Mouse (Mus musculus): Measurements from ENCODE around the gene Lrrc57.
A peak's percentile ranks its signal among the peaks of the same experiment; 100 is the strongest.
"Not testable (repeated sequence)": the region's sequence is repeated elsewhere in the genome, so short reads cannot be mapped to it uniquely, and the experiment has no call there.

Gene Lrrc57

DNA sequence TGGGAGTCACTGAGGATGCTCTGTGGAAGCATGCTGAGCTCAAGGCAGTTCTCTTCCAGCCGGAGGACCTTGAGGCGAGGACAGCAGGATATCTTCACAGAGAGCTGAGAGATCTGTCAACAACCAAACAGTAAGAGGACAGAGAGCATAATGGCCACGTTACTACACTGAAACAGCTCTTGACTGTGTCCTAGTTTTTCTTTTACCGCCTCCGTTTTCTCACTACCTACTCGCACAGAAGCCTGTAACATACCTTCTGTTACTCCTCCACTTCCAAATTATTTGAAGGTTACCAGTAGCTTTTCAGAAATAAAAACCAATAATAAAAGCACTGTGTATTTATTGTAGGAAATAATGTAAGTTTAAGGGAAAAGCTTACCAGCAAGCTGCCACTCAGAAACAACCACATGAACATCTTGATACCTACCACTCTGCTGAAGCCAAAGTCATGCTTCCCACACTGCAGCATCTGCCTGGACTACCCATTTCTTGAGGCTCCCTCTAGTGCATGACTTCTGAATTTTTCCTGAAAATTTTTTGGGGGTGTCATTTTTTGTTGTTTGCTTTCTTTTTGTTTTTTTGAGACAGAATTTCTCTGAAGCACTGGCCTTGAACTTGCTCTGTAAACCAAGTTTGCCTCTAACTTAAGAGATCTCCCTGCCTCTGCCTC lies 3.2 kb downstream of the Lrrc57 start:
- peak in 1 of 2 experiments; percentile 57 for DNase-seq (ENCODE audit: low spot score in 2 of 2)

DNA sequence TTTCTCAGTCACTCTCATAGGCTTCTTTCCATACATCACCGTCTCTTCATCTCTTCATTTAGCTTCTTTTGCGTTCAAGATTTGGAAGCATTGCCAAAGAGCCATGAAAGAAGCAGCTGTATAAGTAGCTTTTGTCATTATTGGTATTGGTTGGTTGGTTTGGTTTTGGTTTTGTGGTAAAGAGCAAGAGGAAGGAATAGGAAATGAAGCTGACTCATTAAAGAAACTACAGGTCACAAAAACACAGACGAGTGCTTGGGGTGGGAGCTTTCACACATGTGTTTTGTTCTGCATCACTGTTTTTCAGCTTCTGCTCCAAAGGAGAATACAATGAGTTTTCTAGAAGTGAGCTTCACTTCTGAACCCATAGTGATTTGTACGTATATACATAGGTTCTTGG lies 9.8 kb downstream of the Lrrc57 start:
- no peak for DNase-seq (ENCODE audit: low spot score in 2 of 2)

DNA sequence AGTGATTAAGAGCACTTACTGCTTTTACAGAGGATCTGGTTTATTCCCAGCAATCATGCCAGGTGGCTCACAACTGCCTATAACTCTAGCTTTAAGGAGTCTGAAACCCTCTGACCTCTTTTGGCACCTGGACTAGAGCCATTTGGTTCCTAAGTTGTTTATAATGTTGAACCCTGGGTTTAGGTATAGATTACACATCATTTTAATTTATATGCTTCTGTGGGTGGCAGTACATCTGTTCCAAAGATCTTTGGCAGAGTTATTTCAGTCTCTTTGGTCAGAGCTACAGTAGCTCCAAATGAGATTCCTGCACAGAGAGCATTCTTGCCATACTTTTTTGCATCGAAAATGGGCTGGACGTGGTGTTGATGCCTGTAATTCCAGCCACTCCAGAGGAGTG lies 11.6 kb downstream of the Lrrc57 start:
- DNase-seq (ENCODE audit: low spot score in 2 of 2): peak in 1 of 2 experiments; percentile 39

DNA sequence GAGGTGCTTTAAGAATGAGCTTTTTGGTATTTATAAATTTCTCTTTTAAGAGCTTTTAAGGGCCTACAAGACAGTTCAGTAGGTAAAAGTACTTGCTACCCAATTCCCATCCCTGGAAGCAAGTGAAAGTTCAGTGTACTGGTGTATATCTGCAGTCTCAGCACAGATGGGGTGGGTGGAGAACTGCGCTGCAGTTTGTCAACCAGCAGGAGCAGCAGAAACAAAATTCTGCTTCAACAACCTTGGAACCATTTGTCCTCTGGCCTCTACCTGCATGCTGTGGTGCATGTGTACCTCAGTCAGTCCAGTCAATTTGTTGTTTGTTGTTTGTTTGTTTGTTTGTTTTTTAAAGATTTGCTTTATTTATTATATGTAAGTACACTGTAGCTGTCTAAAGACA lies 17.1 kb downstream of the Lrrc57 start:
- no peak for DNase-seq (ENCODE audit: low spot score in 2 of 2)

DNA sequence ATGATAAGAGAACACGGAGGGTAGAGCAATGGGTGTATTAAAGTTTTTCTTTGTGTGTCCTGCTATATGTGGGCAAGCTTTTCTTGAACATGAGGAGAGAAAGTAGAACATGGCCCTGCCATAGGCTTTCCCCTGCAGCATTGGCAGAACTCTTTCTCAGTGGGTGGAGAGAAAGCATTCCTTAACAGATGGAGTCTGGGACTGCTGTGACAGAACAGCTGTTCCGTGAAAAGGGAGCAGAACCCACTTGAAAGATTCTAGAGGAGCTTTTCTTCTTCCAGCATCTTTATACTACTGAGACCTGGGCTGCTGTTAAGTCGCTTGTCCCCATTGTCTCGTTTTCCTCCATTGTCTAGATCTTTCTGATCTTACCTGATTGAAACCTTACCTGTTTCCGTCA lies 19.6 kb downstream of the Lrrc57 start:
- peak in 1 of 2 experiments; percentile 85 for DNase-seq (ENCODE audit: low spot score in 2 of 2)

DNA sequence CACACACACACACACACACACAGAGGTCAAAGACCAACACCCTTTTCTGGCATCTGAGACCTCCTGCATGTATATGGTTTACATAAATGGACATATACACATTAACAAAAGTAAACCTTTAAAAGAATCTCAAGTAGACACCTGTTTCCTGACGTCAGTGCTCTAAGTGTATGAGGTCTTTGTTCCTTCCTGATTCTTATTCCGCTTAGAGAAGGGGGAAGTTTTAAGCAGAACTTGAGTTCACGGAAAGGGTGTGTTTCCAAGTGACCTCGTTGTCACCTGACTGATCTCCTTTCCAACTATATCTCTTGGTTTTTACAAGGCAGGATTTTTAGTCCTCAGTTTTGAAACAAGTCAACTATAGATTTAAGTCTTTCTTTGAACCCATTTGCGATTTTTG lies 31.0 kb downstream of the Lrrc57 start:
- DNase-seq (ENCODE audit: low spot score in 2 of 2): no peak

DNA sequence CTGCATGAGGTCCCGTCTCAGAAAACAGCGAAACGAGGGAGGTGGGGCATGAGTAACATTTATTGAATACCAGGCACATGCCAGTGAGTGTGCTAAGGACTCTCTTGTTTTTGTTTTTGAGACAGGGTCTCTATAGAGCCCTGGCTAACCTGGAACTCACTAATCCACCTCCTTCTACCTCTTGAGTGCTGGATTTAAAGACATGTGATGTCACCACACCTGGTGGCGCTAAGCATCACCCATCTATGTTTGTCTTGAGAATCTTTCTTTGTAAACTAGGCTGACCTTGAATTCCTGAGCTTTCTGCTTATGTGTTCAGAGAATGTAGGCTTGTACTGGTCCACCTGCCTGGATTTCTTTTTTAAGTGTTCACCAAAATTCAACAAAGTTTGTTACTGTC lies 31.5 kb downstream of the Lrrc57 start:
- no peak for DNase-seq (ENCODE audit: low spot score in 2 of 2)

DNA sequence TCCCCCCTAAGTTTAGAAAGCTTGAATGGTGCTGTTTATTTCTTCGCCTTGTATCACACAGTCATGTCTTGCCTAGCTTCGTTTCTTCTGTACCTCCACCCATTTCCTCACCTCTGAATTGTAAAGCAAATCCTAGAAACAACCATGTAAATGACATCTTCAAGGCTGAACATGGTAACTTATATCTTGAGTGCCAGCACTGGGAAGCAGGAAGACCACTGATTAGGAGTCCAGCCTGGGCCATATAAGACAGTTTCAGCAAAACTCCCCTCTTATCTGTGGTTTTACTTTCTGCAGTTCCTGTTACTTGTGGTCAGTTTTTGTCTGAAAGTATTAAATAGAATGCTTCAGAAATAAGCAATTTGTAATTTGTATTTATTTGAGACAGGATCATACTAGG lies 33.3 kb downstream of the Lrrc57 start:
- no peak for DNase-seq (ENCODE audit: low spot score in 2 of 2)

DNA sequence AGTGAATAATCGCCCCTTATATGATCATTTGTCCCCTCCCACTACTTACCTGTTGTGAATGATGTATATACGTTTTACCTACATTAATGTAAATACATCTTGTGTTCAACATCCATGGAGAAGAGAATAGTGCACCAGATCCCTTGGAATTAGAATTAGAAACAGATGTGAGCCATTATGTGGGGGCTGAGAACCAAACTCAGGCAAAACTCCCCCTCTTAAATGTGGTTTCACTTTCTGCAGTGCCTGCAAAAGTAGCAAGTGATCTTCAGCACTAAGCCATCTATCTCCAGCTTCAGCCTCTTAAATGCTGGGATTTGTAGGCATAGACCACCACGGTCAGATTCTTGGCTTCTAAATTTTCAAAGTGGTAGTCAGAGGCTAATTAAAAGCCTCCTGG lies 34.2 kb downstream of the Lrrc57 start:
- no peak for DNase-seq (ENCODE audit: low spot score in 2 of 2)

DNA sequence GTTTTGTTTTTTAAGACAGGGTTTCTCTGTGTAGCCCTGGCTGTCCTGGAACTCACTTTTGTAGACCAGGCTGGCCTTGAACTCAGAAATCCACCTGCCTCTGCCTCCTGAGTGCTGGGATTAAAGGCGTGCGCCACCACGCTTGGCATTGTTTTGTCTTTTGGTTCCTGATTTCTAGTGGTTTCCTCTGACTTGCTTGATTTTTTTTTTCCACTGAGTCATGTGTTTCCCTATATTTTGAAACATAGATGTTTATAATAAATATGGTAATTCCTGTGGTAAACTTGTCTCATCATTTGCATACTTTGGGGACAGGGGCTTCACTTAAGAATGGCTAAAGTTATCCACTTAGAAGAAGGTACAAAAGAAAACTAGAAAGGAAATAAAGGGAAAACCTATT lies 37.2 kb downstream of the Lrrc57 start:
- not testable (repeated sequence) for DNase-seq (ENCODE audit: low spot score in 2 of 2)

DNA sequence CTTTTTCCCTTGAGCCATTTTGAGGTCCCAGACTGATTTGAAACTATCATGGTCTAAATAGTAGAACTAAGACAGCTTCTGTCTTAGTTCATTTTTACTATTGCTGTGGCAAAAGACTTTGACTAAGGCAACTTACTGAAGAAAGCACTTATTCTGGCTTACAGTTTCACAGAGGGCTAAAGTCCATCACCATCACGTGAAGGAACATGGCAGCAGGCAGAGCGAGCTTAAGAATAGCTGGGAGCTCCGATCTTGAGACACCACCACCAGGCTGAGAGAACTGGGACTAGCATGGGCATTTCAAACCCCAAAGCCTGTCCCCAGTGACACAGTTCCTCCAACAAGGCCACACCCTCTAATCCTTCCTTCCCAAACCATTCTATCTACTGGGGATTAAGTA lies 38.2 kb downstream of the Lrrc57 start:
- DNase-seq (ENCODE audit: low spot score in 2 of 2): no peak

DNA sequence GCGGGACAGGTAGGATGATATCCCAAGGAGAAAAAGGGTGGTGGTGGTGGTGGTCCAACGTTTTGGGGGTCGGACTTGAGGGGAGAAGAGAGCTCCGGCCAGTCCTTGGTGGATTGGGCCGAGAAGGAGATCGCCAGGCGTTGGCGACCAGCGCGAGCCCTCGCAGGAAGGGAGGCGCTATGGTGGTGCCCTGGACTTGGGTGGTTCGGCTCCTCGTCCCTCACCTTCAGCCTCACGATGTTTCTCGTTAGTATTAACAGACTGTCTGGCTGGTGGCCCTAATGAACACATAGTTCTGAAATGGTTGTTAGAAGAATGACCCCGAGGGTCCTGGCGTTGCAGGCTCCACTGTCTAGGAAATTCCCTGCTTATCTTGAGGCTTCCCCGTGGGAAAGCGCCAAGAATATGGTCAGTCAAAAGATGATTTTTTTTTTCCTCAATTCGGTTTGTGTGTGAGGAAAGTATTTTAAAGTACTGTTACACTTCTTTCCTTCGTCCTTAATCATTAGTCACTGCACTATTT lies 41.5 kb downstream of the Lrrc57 start:
- DNase-seq (ENCODE audit: low spot score in 2 of 2): no peak

DNA sequence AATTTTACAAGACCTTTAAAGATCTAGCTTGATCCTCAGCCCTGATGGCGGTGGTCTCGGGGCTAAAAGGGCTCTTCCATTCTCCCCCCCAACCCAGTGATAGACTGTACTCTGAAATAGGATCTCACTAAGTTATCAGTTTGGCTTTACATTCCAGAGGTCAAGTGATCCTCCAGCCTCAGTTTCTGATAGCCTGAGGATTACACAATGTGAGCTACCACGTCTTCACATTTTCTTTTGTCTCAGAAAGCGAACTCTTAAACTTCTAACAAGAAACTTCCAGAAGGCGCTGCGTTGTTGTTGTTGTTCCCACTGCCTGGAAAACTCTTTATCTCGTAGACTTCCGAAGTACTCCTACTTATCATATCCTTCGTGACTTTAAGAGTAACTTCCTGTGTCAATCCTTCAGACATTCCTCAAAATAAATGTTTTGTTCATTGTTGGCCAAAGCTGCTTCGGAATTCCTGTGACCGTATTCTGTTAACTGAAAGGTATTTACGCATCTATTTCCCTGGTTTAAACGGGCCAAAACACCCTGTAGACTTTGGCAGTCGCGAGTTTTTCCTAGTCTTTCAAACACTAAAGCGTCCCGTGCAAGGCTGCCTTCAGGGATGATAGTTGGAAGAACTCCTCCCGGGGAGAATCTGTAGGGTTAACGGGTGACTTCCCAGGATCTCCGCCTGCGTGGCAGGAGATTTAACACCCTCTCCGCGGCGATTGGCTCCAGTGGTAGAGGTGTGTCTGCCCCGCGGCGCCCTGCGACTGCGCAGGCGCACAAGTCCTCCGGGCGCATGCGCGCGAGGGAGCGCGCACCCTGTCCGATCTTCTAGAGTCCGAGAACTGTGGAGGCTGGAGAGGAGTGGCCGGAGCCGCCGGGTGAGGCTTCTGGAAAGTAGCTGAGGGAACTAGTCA lies 42.2 kb downstream of the Lrrc57 start, which contains the start of gene Snap23:
Snap23 (plus strand) TSS at position 786 of the 912 bp plus-strand sequence.
- DNase-seq (ENCODE audit: low spot score in 2 of 2): peak; percentile 85 to 94

DNA sequence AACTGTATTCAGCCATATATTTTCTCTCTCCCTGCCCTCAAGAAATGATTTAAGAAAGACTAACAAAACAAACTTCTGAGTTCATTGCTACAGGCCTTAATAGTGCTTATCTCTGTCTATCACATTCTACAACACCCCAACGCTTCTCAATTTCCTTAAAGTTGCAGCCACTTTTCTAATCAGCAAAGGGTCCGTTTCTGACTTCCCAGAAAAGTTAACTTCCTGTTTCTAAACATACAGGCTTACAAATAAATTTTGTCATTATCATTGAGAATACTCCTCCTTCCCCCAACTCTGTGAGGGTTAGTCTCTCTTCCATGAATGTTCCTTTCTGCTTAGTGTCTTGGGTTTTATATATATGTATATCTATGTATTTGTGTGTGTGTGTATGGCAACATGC lies 44.0 kb downstream of the Lrrc57 start:
- no peak for DNase-seq (ENCODE audit: low spot score in 2 of 2)

DNA sequence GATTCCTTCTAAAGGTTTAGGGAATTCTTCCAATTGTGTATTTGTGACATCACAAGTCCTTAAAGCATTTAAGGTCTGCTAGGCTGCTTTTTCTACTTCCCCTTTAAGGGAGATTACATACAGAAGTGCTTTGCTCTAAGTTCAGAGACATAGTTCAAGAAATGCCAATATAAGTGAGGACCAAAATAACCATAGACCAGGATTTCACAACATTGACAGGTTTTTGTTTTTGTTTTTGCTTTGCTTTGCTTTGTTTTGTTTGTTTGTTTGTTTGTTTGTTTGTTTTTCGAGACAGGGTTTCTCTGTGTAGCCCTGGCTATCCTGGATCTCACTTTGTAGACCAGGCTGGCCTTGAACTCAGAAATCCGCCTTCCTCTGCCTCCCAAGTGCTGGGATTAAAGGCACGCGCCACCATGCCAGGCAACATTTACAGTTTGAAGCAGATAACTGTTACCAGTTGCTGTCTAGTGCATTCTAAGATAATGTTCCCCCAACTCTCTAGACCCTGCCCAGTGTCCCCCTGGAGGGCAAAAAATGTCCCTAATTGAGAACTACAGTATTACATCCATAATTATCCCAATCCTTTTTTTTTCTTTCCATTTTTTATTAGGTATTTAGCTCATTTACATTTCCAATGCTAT lies 44.7 kb downstream of the Lrrc57 start:
- DNase-seq (ENCODE audit: low spot score in 2 of 2): not testable (repeated sequence)

DNA sequence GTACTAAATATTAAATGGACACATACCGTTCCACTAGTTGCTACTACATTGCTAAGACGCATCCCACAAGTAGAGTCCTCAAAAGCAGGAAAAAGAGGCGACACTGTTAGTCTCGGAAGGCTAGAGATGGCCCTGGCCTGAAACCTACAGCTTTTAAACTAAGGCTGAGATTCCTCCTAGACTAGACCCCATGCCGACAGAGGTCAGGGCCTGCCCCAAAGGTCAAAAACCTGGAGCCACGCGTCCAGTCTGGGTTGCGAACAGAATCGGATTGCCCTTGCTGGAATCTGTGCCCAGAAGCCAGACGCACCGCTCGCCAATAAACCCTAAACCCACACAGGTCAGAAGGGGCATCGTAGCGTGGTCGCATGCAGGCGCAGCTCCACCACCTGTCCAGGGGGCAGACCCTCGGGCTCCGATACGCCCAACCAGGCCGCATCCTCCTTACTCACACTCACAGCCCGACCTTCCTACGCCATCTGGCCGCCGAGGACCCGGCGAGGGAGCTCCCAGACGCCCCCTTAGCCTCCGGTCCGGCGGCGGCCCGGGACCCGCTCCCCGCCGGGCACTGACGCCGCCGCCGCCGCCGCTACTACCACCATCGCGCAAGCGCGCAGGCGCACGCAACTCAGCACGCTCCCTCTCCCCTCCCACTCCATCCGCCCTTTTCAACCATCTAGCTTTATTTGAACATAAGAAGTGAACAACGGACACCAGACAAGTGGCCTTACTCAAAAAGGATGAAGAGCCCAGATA lies 45.9 kb downstream of the Lrrc57 start, which contains the start of gene Zfp106:
Zfp106 (minus strand) TSS at position 609 of the 756 bp plus-strand sequence.
- DNase-seq (ENCODE audit: low spot score in 2 of 2): peak; percentile 65 to 89

DNA sequence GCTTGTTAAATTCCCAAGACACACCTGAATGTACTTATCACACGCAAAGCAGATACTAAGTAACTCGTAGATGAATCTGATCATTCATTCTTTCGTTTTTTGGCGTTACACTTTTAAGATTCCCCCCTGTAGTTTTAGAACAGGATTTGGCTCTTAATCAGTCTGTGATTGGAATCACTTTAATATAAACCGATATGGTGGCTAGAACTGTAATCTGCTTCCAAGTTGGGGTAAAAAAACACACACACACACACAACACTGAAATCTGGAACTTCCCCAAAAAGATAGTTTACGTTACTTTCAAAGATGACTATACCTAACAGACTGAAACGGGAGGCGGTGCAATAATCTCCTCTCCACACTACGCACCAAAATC lies 46.5 kb downstream of the Lrrc57 start:
- DNase-seq (ENCODE audit: low spot score in 2 of 2): no peak

DNA sequence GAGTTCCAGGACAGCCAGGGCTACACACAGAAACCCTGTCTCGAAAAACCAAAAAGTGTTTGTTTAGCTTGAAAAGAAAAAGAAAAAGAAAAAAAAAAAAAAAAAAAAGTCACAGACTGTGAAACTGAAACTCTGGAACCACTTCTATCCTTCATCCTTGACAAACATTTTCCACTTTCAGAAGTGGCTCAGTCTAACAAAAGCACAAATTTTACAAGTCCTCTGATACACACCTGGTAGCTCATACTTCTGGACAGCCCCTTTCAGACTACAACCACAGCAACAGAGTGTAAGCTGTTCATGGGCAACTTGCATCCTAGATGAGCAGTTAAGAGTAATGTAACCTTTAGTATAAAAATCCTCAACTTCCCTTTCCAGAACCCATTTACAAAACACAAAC lies 47.8 kb downstream of the Lrrc57 start:
- no peak for DNase-seq (ENCODE audit: low spot score in 2 of 2)

DNA sequence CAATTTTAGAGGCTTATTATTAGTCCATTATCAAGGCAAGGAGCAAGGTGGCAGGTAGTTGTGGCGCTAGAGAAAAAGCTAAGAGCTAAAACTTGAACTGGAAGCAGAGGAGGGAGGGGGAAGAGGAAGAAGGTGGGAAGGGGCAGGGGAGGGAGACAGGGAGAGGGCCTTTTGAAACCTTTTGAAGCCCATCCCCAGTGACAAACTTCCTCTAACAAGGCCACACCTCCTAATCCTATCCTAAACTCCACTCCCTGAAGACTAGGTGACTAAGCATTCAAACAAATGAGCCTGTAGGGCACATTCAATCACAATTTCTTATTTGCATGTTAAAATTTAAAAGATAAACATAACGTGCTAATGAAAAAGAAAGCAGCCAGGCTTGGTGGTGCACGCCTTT lies 50.5 kb downstream of the Lrrc57 start:
- no peak for DNase-seq (ENCODE audit: low spot score in 2 of 2)

DNA sequence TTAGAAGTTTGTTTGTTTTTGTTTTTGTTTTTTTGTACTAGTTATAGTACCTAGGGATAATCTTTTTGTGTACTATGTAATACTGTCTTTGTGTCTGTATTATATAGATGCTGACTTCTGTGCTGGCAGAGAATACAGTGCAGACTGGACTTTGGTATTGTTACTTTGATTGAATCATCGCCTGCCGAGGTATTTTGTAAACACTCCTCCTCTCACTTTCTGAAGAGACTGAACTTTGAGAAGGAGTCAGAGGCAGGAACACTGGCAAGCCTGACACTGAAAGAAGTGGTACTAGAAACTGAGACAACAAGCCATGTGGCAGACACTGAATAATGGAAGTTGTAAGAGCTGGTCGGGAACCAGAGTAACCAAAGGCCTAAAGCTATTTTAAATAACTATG lies 52.5 kb downstream of the Lrrc57 start:
- no peak for DNase-seq (ENCODE audit: low spot score in 2 of 2)

Data from left cerebral cortex, adult 9 months (tissue).